Mouse (Mus musculus) E14TG2a.4 (cell line): ENCODE measurements around the gene Cxcl16.

Source experiments
- CTCF ChIP-seq: conservative IDR thresholded peaks from 2 replicates; pipeline ENCODE4 v1.5.1; 2014; ENCODE audit warnings: low read length
- POU5F1 ChIP-seq: IDR thresholded peaks from 2 replicates; pipeline ENCODE4 v1.6.1; 2014; ENCODE audit warnings: low read length, borderline replicate concordance

- TF ChIP-seq CTCF (no peak), POU5F1 (no peak)
Observed at GRCm38 (mm10) chr11:70489138-70489537, 29.4 kb upstream of the Cxcl16 start.
